Mouse (Mus musculus): Measurements from ENCODE around the gene Col1a2.

Gene Col1a2
- long read RNA-seq, experiment 1, partial matches to known transcripts: 15 of 16 reads
- long read RNA-seq, experiment 1, other reads (novel, unspliced or antisense): 1 of 16 reads
- long read RNA-seq, experiment 2, partial matches to known transcripts: 24 of 27 reads
- long read RNA-seq, experiment 2, other reads (novel, unspliced or antisense): 3 of 27 reads

DNA sequence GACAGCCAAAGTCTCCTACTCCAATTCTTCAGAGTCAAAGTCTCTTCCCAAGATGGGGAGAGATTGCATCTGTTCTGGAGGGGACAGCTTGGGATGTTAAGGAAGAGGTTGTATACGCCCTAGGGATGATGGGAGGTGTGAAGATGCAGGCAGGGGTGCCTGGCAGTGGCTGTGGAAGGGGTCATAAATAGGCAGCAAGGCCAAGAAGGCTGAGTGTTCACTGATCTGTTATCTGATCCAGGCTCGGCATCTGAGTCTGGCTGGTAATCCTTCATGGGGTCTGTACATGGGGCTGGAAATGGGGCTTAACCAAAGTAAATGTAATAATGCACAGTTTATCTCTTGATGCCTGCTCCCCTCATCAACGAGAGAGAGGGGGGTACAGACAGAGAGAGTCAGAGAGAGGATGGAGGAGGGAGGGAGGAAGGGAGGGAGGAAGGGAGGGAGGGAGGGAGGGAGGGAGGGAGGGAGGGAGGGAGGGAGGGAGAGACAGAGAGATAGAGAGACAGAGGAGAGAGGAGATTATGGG lies at the start of gene Col1a2:
Gene Col1a2, plus strand, starts transcription at position 212 of the 529 bp plus-strand sequence.
- intact Hi-C loops (cut with DNase I): no loop called here

DNA sequence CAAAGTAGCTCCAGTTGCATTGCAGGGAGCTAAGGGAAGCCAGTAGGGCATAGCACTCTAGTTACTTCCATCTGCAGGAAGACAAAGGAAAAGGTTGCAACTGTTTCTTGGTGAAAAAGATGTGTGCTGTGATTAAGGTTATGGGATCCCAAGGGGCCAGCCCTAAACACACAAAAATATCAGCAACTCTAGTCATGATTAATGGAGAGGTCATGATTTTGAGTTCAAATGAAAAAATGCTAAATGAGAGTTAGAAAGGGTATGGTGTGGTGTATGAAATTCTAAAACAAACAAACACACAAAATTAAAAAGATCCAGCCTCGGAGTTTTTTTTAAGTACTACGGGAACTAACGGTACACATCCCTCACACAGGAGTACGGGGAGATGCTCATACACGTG lies 49.1 kb upstream of the Col1a2 start:
- intact Hi-C loops (cut with DNase I): no loop called here

DNA sequence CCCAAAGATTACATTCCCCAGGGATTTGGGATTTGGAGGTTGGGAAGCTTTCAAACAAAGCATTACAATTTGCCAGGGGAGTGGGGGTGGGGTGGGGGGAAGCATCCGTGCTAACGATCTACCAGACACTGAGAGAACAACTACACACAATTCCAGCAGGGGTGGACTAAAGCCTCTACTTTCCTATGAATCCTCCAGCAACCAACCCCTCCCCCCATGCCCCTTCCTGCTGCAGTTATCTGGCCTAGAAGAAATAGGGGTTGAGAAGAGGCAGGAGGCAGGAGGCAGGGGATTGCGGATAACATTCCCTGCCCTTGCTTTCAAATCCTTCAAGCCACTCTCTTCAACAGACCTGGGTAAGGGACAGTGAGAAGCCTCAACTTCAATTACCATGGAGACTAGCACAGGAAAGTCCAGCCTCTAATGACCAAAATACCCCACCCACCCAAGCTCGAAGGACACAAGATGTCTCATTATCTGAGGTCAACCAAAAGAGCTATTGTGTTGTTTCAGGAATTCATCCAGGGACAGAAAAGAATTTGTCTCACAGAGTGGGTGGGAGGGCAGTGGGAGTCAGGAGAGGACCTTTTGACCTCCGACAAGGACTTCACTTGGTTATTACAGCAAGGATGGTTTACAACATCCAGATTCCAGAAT lies 48.5 kb upstream of the Col1a2 start:
- intact Hi-C loops (cut with DNase I): no loop called here

DNA sequence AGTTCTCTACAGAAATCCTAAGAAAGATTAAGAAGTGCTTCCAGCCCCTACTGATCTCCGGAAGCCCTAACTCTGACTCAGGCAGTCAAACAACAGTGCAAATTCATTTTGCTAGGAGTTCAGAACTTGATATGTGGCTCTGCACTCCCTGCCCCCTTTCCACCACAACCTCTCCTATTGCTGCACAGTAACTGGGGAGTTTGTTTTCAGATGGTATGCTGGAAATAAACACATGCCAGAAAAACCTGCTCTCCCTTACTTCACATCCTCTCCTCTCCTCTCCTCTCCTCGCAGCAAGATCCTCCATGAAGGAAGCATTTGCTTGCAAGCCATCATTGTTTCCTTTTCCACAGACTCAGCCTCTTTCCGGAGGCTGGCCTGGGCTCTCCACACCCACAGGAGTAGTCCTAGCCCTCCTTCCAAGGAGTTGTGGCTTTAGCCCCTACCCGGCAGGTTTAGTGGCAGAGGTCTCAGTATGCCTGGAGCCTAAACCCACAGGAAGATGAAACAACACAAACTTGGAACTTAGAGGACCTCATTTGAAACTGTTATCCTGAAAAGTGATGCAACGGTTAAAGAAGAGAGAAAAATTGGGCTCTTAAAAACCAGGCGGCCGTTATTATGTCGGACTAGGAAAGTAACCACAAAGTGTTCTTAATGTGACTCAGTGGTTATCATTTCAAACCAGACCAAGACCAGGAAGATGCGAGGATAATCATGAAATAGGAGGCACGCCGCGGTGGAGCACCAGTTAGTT lies 47.7 kb upstream of the Col1a2 start:
- intact Hi-C loops (cut with DNase I): no loop called here

DNA sequence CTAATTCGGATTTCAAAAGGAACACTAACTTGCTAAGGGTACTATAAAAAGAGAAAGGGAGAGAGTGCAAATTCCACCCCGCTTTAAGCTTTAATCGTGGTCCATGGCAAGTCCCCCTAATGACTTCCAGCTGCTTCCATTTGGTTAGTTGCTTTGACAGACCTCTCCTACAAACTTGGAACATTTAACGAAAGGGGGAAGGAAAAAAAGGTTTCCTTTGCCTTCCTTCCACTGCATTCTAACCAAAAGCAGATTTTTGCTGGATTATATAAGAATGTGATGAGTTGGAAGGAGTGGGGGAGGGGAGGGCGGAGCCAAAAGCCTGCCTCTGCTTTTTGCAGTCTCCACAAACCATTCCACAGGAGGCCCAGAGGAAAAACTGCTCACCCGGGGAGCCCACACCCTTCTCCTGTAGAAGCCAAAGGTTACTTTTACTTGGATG lies 47.0 kb upstream of the Col1a2 start:
- intact Hi-C loops (cut with DNase I): no loop called here

DNA sequence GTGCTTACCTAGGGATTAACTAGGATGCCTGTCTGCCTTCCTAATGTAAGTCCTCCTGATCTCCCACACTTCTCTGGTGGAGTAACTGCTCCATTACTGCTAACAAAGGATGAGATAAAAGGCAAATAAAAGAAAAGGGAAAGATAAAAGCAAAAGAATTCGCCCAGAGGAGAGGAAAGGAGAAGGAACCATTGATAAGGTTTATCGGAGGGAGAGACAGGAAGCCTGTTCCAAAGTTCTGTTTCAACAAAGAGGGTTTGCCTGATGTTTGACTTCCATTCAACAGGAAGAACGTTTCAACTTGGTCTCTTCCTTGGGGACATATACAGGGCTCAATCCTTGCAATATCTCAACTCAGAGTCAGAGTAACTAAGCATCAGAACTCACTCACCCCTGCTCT lies 39.3 kb upstream of the Col1a2 start:
- intact Hi-C loops (cut with DNase I): no loop called here

DNA sequence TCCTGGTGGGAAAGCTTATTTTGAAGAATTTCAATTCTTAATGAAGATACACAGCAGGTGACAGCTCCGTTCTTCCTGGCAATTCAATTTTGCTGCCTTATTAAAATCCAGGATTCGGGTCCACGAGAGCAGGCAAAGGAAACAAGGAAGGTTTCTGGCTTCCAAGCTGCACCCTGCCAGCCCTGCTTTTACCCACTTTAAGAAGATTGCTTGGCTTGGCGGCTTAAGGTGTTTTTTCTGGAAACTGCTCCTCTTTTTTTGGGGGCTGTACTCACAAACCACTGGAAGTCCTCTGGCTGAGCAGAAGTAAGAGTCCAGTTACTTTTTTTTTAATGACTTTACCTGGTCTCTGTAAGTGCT lies 21.1 kb upstream of the Col1a2 start:
- intact Hi-C loops (cut with DNase I): no loop called here

DNA sequence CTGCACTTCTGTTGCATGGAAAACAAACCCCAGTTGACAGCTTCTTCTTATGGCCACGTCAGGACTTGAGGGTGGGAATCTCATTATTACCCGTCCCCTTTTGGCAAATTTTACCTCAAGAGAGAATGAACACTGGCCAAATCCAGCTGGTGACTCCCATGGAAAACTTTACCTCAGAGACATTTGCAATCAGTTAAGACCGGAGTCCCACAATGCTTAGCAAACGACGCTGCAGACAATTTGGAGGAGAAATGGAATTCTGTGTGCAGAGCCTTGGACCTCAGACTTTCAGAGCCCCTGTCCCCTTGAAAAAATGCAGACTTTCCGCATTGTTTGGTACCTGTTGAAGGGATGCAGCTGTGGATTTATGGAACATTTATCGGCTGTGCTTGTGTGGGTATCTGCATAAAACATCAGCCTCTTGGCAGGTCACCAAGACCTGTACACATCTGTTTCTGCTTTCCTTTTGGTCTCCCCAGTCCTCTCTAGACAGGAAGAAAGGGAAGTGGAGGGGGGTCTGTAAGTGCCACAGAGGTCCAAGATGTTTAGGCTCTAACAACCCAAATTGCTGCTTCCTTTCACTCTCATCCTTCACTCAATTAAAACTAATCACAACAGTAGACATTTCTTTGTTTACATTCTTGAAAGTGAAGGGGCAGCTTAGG lies 20.5 kb upstream of the Col1a2 start:
- intact Hi-C loops (cut with DNase I): no loop called here

DNA sequence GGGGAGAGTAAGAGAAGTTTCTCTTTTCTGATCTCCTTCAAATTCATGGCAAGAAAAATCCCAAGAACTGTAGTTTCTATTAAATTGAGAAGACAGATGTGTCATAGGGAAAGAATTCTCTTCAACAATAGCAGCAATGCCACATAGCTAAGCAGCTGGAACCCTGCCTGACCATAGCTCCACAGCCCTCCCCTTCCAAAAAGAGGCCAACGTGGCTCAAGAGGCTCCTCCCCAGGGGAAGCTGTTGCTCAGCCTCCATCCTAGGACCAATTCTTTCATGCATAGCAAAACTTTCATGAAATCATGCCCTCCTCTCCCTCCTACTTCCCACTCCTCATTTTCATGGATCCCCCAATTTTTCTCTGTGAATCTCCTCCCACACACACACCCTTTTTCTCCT lies 16.3 kb upstream of the Col1a2 start:
- intact Hi-C loops (cut with DNase I): no loop called here

DNA sequence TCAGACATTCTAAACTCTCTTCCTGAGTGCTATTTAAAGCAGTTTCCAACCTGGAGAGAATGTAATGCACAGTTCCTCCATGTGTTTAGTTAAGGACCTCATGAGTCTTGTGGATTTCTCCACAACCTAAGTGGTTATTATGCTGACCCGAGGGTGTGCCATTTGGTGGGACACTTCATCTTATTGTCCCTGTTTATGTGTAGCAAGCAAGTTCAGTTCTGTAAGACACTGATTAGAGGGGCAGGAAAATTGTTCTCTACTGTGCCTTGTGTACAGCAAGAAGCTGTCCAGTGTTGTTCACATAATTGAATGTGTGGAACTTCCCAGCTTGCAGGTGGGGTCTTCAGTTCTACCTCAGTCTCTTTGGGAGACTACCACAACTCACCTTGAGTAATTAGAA lies 15.6 kb upstream of the Col1a2 start:
- intact Hi-C loops (cut with DNase I): no loop called here

DNA sequence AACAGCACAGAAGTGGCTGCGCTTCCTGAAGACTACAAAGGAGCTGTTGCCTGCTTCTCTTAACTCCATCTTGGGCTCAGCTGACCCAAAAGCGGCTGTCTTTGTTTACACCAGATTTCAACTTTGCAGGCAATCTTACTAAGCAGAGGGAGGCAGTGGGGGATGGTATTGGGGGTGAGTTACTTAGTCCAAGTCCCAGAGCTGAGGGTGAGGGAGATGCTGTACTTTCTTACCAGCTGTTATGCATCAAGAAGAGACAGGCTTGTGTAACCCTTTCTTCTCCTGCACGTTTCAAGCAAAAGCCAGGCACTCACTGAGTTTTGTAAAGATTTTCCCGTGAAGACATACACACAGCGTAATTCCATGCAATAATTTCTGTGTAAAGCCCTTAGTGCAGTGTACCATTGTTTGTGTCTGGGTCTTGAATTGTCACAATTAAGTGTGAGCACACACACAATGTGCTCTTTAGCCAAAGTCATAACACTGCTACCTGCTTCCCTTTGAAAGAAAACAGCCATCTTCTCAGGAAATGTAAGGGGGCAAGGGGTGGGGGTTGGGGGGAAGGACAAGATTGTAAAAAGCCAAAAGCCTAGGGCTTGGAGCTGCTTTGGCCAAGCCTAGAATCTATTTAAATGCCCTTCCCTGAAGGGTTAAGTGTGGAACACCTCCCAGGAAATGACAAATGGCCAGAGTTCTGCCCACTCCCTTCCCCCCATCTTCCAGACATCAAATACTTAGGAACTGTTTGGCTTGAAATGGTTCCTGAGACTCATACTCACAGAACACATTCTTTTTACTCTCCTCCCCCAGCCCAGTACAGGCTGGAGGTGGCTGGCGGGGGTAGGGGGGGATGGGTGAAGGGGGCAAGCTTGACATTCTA lies 15.0 kb upstream of the Col1a2 start:
- intact Hi-C loops (cut with DNase I): no loop called here

DNA sequence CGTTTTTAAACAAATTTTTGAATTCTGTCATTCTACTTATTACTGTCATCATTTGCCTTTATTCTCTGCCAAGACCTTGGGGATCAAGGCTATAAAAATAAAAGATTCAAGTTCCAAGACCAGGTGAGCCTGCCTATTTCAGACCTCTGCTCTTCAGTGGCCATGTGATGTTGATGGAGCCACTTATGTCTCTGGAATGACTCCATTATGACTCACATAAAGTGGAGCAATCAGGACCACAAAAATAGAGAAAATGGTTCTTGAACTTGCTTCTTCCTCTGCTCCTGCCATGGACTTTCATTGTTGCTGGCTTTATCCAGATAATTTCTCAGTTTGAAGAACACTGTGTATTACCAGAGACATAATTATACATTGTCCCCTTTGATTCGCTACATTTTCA lies 10.9 kb upstream of the Col1a2 start:
- intact Hi-C loops (cut with DNase I): no loop called here

DNA sequence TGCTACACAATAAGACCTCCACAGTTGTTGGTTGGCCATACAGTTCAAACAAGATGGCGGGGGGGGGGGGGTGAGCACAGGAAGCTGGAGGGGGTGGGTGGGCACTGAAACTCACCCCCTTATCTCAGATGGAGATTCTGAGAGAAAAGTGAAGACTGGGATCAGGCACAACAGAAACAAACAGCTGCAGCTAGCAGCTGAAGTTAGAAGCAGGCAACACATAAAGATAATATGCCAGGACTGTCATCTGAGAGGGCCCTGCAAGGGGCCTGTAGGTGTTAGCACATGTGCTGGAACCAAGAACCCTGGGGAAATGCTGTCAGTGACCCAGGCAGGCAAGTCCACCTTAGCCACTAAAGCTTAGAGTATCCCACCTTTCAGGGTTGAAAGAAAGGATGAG lies 8.2 kb upstream of the Col1a2 start:
- intact Hi-C loops (cut with DNase I): no loop called here

DNA sequence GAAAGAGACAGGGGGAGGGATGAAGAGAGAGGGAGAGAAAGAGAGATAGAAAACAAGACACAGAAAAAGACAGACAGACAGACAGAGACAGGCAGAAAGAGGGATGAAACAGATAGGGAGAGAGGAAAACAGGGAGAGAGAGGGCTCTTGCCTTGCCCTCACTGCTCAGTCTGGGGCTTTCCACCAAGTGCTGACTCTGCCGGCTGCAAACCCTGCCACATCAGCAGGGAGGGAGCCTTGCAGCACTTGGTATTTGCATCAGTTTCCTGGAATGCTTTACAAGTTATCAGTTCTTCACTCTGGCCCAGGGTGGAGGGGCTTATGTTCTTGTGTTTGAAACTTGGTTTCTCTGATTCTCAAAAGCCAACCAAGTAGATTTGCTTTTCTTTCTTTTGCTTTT lies 1.5 kb upstream of the Col1a2 start:
- intact Hi-C loops (cut with DNase I): no loop called here

DNA sequence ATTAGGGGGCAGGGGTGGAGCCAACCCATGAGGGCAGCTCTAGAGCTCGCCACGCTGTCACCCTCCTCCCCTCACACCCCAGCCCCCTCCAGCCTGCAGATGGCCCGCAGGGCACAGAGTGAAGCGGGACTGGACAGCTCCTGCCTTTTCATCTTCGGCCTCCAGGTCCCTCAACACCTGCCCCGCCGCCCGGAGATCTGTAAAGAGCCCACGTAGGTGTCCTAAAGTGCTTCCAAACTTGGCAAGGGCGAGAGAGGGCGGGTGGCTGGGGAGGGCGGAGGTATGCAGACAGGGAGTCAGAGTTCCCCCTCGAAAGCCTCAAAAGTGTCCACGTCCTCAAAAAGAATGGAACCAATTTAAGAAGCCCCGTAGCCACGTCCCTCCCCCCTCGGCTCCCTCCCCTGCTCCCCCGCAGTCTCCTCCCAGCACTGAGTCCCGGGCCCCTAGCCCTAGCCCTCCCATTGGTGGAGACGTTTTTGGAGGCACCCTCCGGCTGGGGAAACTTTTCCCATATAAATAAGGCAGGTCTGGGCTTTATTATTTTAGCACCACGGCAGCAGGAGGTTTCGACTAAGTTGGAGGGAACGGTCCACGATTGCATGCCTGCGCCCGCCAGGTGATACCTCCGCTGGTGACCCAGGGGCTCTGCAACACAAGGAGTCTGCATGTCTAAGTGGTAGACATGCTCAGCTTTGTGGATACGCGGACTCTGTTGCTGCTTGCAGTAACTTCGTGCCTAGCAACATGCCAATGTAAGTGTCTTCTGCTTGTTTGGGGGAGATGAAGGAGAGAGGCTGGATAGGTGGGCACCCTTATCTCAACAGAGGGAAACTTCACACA lies 764 bp downstream of the Col1a2 start:
- intact Hi-C loops (cut with DNase I): no loop called here

DNA sequence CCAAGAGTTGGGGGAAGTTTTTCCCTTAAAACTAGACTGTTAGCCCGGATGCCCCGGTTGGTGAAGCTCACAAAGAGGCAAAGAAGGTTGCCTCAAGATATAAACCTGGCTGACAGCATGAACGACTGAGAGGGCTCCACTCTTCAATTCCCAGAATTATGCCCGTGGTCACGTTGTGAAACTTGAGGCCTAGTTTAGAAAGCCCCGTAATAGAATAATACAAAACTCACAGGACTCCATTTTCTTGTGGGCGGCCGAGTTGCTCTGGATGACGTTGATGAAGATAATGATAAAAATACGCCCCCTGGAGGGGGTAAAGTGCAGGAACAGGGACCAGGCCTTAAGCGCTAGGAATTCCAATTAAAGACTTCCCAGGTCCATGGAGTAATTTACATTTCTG lies 1.5 kb downstream of the Col1a2 start:
- intact Hi-C loops (cut with DNase I): no loop called here

DNA sequence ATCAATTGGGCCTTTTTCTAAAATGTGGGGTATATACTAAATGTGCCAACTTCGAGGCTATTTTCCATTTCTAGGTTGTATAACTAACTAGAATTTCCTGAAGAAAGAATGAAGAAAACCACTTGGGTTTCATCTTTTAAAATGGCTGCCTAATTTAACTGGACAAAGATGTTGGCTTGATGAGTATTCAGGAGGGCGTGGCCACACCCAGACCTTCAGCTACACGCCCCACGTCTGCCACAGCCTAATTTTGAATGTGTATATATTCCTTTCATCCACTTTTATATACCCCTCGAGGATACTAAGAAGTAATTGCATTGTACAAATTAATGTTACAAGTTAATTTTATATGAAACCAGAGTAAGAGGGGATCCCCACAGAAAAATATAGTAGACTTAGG lies 2.2 kb downstream of the Col1a2 start:
- intact Hi-C loops (cut with DNase I): no loop called here

DNA sequence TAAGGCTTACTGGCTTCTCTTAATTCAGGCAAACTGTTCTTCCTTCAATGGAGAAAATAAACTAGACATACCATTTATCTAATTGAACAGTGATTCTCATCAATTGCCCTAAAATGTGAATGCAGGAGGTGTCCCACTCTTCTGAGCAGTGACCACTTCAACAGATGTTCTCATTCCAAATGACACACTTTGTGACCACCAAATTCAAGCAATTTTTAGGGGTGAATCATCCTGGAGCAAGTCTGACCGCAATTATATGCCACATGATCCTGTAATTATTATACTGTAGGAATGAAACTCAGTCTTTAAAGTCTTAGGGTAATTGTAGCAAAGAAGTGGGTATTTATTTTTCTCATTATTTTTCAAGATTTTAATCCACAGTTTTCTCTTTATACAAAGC lies 2.7 kb downstream of the Col1a2 start:
- intact Hi-C loops (cut with DNase I): no loop called here

DNA sequence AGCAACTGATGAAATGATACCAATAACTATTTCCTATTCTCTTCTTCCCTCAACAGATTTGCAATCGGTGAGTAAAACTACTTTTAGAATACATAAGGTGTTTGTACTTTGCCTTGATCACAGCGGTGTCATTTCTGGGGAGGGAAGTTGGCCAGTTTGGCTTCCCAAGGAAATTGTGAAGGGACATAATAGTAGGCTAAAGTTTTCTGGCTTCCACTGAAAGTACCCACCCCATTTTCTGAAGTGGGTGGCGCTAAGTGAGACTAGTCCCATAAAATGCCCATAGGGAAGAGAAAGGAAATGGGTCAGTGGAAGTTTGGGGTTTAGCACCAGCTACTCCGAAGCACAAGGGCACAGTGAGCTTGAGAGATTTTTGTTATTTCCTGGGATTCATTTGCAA lies 3.7 kb downstream of the Col1a2 start:
- intact Hi-C loops (cut with DNase I): no loop called here

DNA sequence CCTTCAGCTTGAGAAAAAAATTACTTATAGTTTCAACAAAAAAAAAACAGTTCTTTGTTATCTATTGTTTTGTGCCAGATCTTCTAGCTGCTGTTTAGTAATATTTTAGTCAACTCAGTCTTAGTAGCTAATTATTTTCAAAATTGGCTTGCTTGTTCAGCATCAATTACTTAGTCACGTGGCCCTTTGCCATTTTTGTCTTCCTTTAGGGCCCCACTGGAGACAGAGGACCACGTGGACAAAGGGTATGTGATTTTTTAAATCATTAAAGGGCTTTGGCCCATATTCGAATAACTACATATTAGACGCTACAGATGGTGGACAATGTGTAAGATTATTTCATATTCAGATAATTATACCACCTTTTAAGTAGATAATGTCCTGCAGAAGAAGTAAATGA lies 4.8 kb downstream of the Col1a2 start:
- intact Hi-C loops (cut with DNase I): no loop called here

Data from adrenal gland (tissue).